ENCODE assay signal across 17 mouse cellular contexts in the genomic region with DNA sequence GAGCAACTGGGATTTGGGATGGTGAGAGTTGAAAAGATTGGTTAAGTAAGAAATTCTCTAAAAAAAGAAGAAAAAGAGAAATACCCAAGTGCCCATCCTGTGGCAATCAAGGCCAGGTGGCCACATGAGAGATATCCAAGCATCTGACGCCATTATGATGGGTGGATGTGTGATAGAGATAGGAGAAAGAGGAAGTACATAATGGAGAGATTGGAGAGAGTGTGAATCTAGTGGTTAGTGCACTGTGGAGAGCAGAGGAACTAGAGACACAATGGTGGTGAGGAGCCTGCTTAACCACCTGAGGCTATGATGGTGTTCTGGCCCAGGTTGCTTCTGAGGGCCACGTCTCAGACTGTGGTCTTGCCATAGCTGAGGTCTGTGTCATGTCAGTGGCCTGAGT. TPM values are rescaled to one million over a fixed set of nuclear protein-coding genes. Genes with fewer than 3 reads are reported as not detected.
"Had no signal": no experiment of that assay in that cellular context is flagged by ENCODE, and none has a peak within 500 bp of the region (broad histone marks: within the 10 kb centered on the region; RNA-seq: fewer than 3 reads in every experiment).

No protein-coding gene starts in this region.

- ATAC-seq: lung, postnatal 0 days; midbrain, embryonic 13.5 days; midbrain, embryonic 16.5 days had no signal

- DNase-seq: kidney, adult 18-20 months; kidney, postnatal 25 days; layer of hippocampus, postnatal 36 days; liver, embryonic 13.5 days; lung, embryonic 14.5 days; retina, postnatal 1 day; right cerebral cortex, postnatal 25 days; thymus, adult 2 months; thymus, postnatal 14 days; thymus, postnatal 4 days had no signal

RNA-seq across cellular contexts. Expression of a gene that starts 31.9 kb away (rescaled TPM):
- total RNA-seq: layer of hippocampus, adult 2 months; layer of hippocampus, postnatal 10 days; layer of hippocampus, postnatal 36 days; left cerebral cortex, postnatal 10 days; monocyte, adult 5-6 weeks had no signal
